Mouse (Mus musculus) cerebellum, adult 2 months (tissue): Measurements from ENCODE around the gene Serinc5.

ENCODE experiments used
- CTCF ChIP-seq: fragments of 200-500 bp; IDR thresholded peaks from 2 replicates; pipeline ENCODE4 v1.5.1; 2011; ENCODE audit warnings: low read depth, mild to moderate bottlenecking, control low read depth, low read length, moderate library complexity, borderline replicate concordance; ENCODE audit not compliant: insufficient read depth
- POLR2A ChIP-seq: fragments of 200-500 bp; IDR thresholded peaks from 2 replicates; pipeline ENCODE4 v1.6.1; 2011; ENCODE audit warnings: low read length, control low read depth, borderline replicate concordance; ENCODE audit not compliant: insufficient read depth

DNA sequence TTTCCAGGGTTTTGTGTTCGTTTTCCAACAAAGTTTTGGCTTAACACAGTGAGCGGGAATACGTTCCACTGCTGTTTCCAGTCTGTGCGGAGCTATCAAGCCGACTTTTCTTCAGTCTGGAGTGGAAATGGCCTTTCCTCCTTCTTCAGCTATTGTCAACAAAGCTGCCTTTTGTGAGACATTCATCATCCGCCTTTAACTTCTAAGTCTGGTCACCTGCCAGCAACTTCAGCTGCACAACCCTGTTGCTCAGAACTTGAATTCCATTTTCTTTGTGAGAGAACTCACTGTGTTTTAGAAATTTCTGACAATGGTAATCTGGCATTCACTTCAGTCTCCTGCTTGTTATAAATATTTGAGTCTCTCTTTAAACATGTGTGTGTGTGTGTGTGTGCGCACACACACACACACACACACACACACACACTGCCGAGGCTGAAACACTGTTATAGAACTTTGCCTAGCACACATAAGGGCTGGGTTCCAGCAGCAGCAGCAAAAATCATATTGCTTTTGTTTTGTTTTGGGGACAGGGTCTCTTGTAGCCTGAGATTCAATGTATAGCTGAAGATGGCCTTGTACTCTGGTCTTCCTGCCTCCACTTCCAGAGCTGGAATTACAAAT is 26.7 kb upstream of the Serinc5 start:
- TF ChIP-seq POLR2A: no peak
- TF ChIP-seq CTCF: no peak
